Mouse (Mus musculus) ES-E14 (cell line): ENCODE data around the gene Zfp239. TPM values are rescaled to one million over a fixed set of nuclear protein-coding genes. Genes with fewer than 3 reads are reported as not detected.

ENCODE experiments used
- DNase-seq: peaks from one replicate; pipeline ENCODE4 v3.0.0-alpha.2; 2013; ENCODE audit warnings: low read depth, low spot score
- H3K27ac ChIP-seq: 2 replicates; pipeline ENCODE4 v1.5.1; 2012; ENCODE audit warnings: low read depth, mild to moderate bottlenecking, low read length, moderate library complexity, mixed read lengths; ENCODE audit not compliant: poor library complexity, insufficient read depth, severe bottlenecking
- H3K36me3 ChIP-seq: 2 replicates; pipeline ENCODE4 v1.6.1; 2012; ENCODE audit warnings: mild to moderate bottlenecking, low read length, moderate library complexity, mixed read lengths; ENCODE audit not compliant: control insufficient read depth, poor library complexity, insufficient read depth, severe bottlenecking
- H3K4me1 ChIP-seq, 2 experiments: fragments of 150-350 bp in 1 of 2; sonication (generic) in 1 of 2; 2 replicates each; pipeline ENCODE4 v1.6.1; 2012; ENCODE audit warnings: low read length in 2 of 2, mild to moderate bottlenecking in 1 of 2, mixed read lengths in 1 of 2; ENCODE audit not compliant: control insufficient read depth in 2 of 2, insufficient read depth in 2 of 2, poor library complexity in 1 of 2
- H3K4me3 ChIP-seq, 2 experiments: fragments of 150-350 bp in 1 of 2; sonication (generic) in 1 of 2; 2 replicates each; pipeline ENCODE4 v1.5.1; 2012; ENCODE audit warnings: low read length in 2 of 2, low read depth in 1 of 2, mild to moderate bottlenecking in 1 of 2, mixed read lengths in 1 of 2; ENCODE audit not compliant: insufficient read depth in 1 of 2, poor library complexity in 1 of 2, severe bottlenecking in 1 of 2
- H3K9ac ChIP-seq: 2 replicates; pipeline ENCODE4 v1.6.1; 2012; ENCODE audit warnings: low read depth, mild to moderate bottlenecking, low read length, mixed read lengths; ENCODE audit not compliant: poor library complexity, insufficient read depth, severe bottlenecking
- H3K9me3 ChIP-seq: fragments of 150-350 bp; sonication (generic); 2 replicates; pipeline ENCODE4 v1.6.1; 2012; ENCODE audit warnings: low read depth, mild to moderate bottlenecking, low read length; ENCODE audit not compliant: control insufficient read depth, insufficient read depth
- CHD2 ChIP-seq: IDR thresholded peaks from 2 replicates; pipeline ENCODE4 v1.6.1; 2014; ENCODE audit warnings: mild to moderate bottlenecking, low read depth, low read length, inconsistent platforms
- HCFC1 ChIP-seq: IDR thresholded peaks from 2 replicates; pipeline ENCODE4 v1.6.1; 2012; ENCODE audit warnings: low read length, inconsistent platforms, borderline replicate concordance; ENCODE audit not compliant: insufficient read depth
- MAFK ChIP-seq: IDR thresholded peaks from 2 replicates; pipeline ENCODE4 v1.6.1; 2014; ENCODE audit warnings: mild to moderate bottlenecking, low read depth, low read length, inconsistent platforms; ENCODE audit not compliant: insufficient read depth
- ZC3H11A ChIP-seq: IDR thresholded peaks from 2 replicates; pipeline ENCODE4 v1.6.1; 2012; ENCODE audit warnings: low read depth, mild to moderate bottlenecking, inconsistent platforms, low read length, borderline replicate concordance
- ZNF384 ChIP-seq: IDR thresholded peaks from 2 replicates; pipeline ENCODE4 v1.6.1; 2012; ENCODE audit warnings: low read depth, low read length, inconsistent platforms
- in situ Hi-C, 2 experiments: fragments of 600-800 bp; cut with MboI; formaldehyde crosslinking; loops; one replicate each; pipeline ENCODE4 v1.15.1; 2025; ENCODE audit warnings: low sequenced_read_pairs in 2 of 2, inconsistent platforms in 1 of 2; ENCODE audit not compliant: unreplicated experiment in 2 of 2
- total RNA-seq: library from RNA; depleted of rRNA; stranded (reverse); fragments of 300-350 nt; gene quantifications from 2 replicates; pipeline ENCODE4 v1.2.3, GENCODE M21; 2012; rRNA removed

Gene Zfp239
- 9.1 and 10.2 TPM in 2 replicates for total RNA-seq

DNA sequence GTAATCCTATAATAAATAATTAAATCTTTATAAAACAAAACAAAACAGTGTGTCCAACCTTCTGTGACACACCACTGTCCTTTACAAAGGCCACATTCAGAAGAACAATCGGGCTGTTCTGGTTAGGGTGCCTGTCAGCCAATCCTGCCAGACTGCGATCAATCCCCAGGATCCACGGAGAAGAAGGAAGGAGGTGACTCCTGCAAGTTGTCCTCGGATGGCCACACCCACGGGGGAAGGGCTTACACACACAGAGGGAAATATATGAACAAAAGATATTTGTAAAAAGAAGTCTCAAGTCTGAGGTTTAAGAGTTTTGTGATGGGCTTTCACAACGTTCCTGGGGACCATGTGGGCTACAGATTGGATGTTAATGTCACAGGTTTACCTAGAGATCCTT lies at the start of gene Zfp239:
Gene Zfp239 (plus strand): TSS at position 253 of the 400 bp plus-strand sequence.
- peak within 1 kb of the TSS; percentile 86 to 92 for H3K4me3 ChIP-seq
- H3K9me3 ChIP-seq: no peaks in the 10 kb centered on the region
- TF ChIP-seq CHD2 (no peak), HCFC1 (no peak), ZNF384 (no peak), ZC3H11A (no peak), MAFK (no peak)
- H3K36me3 ChIP-seq: no peaks in the 10 kb centered on the region
- H3K27ac ChIP-seq: no peak within 1 kb of the TSS
- peaks cover 0 to 2% of the 10 kb centered on the region in 2 experiments; a peak in 1 of 4 replicates for H3K4me1 ChIP-seq
- no peak within 1 kb of the TSS; the same call in 1 of the 2 replicates for H3K9ac ChIP-seq
- in situ Hi-C loops: no loop called here
- no peak for DNase-seq

DNA sequence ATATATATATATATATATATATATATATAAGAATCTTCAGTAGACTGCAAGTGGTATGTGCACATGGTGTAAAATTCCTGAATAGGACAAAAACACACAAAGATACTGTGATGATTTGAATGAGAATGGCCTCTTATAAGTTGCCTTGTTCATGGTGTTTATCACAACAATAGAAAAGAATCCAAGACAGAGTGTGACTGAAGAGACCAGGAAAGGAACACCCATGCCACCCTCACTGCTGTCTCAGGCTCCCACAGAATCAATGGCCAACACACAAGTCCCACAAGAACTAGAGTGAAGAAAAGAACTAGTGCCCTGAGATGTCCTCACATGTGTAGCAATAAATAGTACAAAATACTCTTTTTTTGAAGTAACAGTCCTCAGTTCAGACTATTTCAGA lies 47.2 kb upstream of the Zfp239 start:
- peak; percentile 9 for DNase-seq
- no peak overlapping the region for H3K9ac ChIP-seq
- H3K36me3 ChIP-seq: no peaks in the 10 kb centered on the region
- TF ChIP-seq HCFC1: no peak
- no peak for TF ChIP-seq CHD2
- TF ChIP-seq ZC3H11A: no peak
- no peak for TF ChIP-seq ZNF384
- TF ChIP-seq MAFK: no peak
- H3K27ac ChIP-seq: no peak overlapping the region
- no peak overlapping the region for H3K4me3 ChIP-seq
- H3K4me1 ChIP-seq: no peaks in the 10 kb centered on the region
- H3K9me3 ChIP-seq: no peaks in the 10 kb centered on the region
- in situ Hi-C loops: no loop called here

DNA sequence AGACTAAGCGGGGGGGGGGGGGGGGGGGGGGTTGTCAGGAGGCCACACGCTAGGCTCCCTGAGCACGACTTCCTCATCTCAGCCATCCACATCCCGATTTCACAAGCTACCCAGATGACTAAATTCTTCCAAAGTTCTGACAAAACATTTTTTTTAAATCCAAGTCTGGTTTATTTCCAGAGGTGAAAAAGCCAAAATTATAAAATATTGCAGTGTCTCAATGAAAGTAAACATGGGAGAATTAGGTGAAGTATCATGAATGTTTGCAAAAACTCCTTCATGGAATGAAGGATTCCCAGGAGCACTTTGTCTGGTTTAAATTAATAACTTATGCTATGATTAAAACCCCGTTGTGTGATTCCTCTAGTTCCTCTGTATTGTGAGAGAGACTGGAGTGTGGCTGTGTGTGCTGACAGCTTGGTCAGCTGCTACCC lies 44.8 kb upstream of the Zfp239 start:
- no peaks in the 10 kb centered on the region for H3K4me1 ChIP-seq
- H3K36me3 ChIP-seq: no peaks in the 10 kb centered on the region
- in situ Hi-C loops: no loop called here
- H3K9me3 ChIP-seq: no peaks in the 10 kb centered on the region
- H3K9ac ChIP-seq: no peak overlapping the region
- no peak for TF ChIP-seq ZC3H11A
- no peak for TF ChIP-seq ZNF384
- no peak overlapping the region for H3K4me3 ChIP-seq
- H3K27ac ChIP-seq: no peak overlapping the region
- DNase-seq: no peak

DNA sequence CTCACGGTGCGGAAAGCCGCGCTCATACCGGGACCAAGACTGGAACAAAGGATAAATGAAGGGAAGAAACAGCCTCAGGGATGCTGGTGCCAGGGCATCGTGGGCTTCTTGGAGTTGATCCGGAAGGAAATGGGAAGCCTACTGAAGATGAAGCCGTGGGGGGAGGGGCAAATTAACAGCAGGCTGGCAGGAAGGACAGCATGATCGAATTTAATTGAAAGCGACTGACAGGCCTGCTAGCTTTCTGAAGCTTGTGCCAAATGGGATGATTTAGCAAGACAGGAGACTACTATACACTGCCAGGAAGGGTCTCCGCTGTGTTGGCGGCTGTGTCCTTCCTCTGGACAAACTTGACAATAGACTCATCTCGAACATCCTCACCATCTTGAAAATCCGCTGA lies 41.6 kb upstream of the Zfp239 start:
- H3K4me1 ChIP-seq: no peaks in the 10 kb centered on the region
- no peak for DNase-seq
- in situ Hi-C loops: loop anchor here (10.0 kb wide), 2 partner anchors 136 to 656 kb away; partner anchors contain the start of gene Cxcl12 (in 1 of the 2)
- TF ChIP-seq HCFC1 (no peak), ZNF384 (no peak), MAFK (no peak), ZC3H11A (no peak), CHD2 (no peak)
- no peak overlapping the region for H3K4me3 ChIP-seq
- H3K27ac ChIP-seq: no peak overlapping the region
- no peak overlapping the region for H3K9ac ChIP-seq
- H3K36me3 ChIP-seq: no peaks in the 10 kb centered on the region
- no peaks in the 10 kb centered on the region for H3K9me3 ChIP-seq

DNA sequence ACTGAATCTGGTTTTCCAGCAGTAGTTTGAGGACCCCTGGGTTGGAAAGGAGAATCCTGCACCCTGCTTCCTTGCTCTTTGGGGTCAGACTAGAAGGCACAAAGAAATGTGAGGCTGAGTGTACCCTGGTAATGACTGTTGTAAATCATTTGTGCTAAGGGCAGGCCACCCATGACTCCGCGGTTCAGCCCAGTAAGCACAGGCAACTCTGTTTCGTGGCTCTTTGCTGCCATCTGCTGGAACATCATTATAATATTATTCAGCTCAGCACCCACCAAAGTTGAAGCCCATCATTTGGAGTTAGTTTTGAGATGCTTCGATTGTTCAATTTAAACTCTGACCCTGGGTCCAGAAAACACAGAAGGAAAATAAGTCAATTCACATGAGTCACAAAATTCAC lies 36.5 kb upstream of the Zfp239 start:
- TF ChIP-seq ZNF384: no peak
- 0 out of 2 replicates have a peak, but pooled peaks have one; percentile 49 for TF ChIP-seq MAFK
- TF ChIP-seq CHD2: no peak
- TF ChIP-seq HCFC1: no peak
- TF ChIP-seq ZC3H11A: peak; percentile 96
- Histone ChIP-seq H3K36me3 (no peaks in the 10 kb centered on the region), H3K9me3 (no peaks in the 10 kb centered on the region), H3K4me3 (no peak overlapping the region), H3K4me1 (0 out of 4 replicates have a peak, but pooled peaks cover 0 to 2% of the 10 kb centered on the region in 2 experiments), H3K27ac (no peak overlapping the region), H3K9ac (no peak overlapping the region)
- in situ Hi-C loops: loop anchor here (5.0 to 25.0 kb wide), 4 partner anchors 141 to 661 kb away; partner anchors contain the start of gene Cxcl12 (in 1 of the 2)
- peak; percentile 63 for DNase-seq
